Mouse (Mus musculus): ENCODE results near the gene Afg1l. TPM values are rescaled to one million over a fixed set of nuclear protein-coding genes. Genes with fewer than 3 reads are reported as not detected.

Gene Afg1l
- polyA plus RNA-seq, 1 experiment from 2014 or later, result 4.3 TPM

DNA sequence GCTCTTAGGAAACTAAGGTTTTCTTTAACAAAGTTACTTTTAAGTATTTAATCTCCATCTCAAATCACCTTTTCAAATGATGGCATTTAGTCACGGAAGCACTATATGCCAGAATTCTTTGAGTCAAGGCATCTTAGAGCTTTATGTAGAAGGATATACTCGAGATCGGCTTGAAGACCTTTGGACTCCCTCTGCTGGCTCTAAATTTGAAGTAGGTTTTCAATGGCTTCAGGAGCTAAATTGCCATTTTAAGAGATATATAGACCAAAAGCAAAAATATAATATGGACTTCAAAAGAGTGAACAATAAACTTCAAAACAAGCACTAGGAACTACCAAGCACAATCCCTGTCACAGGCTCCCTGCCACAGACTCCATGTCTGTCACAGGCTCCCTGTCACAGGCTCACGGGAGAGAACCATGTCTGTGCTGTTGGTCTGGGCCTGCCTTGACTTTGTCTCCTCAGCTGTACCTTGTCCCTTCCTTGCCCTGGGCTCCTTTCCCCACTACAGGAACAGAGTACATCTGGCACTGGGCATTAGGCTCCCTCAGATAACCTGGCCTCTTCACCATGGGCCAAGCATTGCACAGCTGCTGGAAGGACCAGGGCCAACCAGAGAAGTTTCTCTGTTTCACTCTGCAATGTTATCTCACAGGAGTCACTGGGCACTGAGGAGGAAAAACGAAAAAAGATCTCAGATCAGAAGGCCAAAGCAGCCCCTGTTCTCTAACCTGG lies 210.4 kb downstream of the Afg1l start:
- H3K4me2 ChIP-seq, result no peak overlapping the region
- peaks cover 12% of the 10 kb centered on the region for H3K27me3 ChIP-seq
- peaks cover 14% of the 10 kb centered on the region for H3K4me1 ChIP-seq
- WGBS, result 90% methylated on average over 5 of the region's 5 CpGs
- no peak for ATAC-seq (ENCODE audit: low FRiP score)
- H3K27ac ChIP-seq, result no peak overlapping the region
- 0 out of 2 replicates have a peak, but pooled peaks cover 5% of the 10 kb centered on the region for H3K36me3 ChIP-seq (replicated peaks)
- H3K9ac ChIP-seq, result no peak overlapping the region
- H3K4me3 ChIP-seq (replicated peaks), result no peak overlapping the region
- H3K9me3 ChIP-seq, result no peaks in the 10 kb centered on the region

DNA sequence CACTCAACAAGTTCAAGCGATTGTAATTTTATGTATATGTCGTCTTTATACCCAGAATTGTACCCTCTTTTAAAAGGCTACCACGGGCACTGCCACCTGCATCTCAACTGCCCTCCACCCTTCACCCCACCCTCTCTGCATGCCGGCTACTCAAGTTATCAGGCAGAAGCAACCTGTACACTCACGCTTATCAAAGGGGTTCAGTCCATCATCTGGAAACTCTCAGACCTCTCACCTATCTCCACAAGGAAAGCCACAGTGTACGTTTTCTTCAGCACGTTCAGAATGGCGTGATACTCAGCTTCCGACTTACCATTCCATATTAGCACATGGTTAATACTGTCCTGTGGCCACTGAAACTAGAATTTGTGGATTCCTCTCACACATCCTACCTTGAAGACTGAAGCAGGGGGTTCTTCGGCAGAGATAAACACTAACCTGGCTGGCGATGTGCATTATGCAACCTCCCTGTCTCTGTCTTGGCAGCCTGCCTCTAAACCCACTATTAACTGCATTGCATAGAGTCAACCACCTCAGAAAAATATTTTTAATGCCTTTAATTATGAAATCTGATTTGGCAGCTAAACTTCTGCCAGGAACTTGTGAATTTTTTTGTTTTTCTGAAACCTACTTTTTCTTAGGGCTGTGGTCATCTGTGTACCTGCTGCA lies 213.2 kb downstream of the Afg1l start:
- no peak overlapping the region for H3K27ac ChIP-seq
- H3K9ac ChIP-seq, result no peak overlapping the region
- WGBS, result 95% methylated on average over 11 of the region's 11 CpGs
- H3K4me3 ChIP-seq (replicated peaks), result no peak overlapping the region
- H3K36me3 ChIP-seq (replicated peaks), result 0 out of 2 replicates have a peak, but pooled peaks cover 5% of the 10 kb centered on the region
- H3K4me1 ChIP-seq, result peaks cover 5% of the 10 kb centered on the region; the same call in 1 of the 2 replicates
- H3K4me2 ChIP-seq, result no peak overlapping the region
- H3K9me3 ChIP-seq, result no peaks in the 10 kb centered on the region
- H3K27me3 ChIP-seq, result no peaks in the 10 kb centered on the region
- ATAC-seq (ENCODE audit: low FRiP score), result no peak

DNA sequence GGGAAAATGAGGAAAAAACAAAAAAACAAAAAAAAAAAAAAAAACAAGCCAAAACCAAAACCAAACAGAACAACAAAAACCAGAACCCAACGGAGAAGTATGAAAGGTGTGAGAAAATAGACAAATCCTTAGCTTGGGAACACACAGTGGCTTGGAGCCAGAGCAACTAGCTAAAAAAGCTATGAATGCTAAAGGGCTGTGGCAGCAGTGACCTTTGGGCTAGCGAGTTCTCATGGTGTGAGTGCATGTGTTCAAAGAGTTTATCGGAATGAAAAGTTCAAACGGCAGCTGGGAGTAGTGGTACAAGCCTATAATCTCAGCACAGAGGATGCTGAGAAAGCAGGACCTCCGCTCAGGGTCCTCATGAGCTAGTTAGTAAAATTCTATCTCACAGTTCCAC lies 214.2 kb downstream of the Afg1l start:
- H3K9ac ChIP-seq, result no peak overlapping the region
- ATAC-seq (ENCODE audit: low FRiP score), result no peak
- 0 out of 2 replicates have a peak, but pooled peaks cover 5% of the 10 kb centered on the region for H3K36me3 ChIP-seq (replicated peaks)
- no peaks in the 10 kb centered on the region for H3K27me3 ChIP-seq
- no peaks in the 10 kb centered on the region for H3K9me3 ChIP-seq
- 86% methylated on average over 5 of the region's 5 CpGs for WGBS
- H3K4me1 ChIP-seq, result no peaks in the 10 kb centered on the region
- H3K27ac ChIP-seq, result no peak overlapping the region
- H3K4me2 ChIP-seq, result no peak overlapping the region
- no peak overlapping the region for H3K4me3 ChIP-seq (replicated peaks)

DNA sequence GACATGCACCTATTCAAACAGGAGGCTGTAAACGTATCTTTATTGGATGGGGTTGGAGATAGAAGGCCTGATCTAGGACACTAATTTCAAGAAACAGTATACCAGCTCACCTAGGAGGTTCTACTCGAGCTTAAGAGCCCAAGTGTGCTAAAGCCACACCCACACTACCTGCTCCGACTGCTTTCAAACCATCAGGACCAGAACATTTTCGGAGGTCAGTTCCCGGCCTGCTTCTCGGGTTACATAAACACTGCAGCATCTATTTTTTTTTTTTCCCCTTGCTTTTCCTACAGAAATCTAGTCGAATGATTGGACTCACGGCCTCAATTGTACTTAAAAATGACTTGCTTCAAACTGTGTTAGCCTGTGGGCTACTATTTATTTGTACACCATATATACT lies 214.7 kb downstream of the Afg1l start:
- no peak for ATAC-seq (ENCODE audit: low FRiP score)
- no peaks in the 10 kb centered on the region for H3K4me1 ChIP-seq
- H3K27ac ChIP-seq, result no peak overlapping the region
- no peak overlapping the region for H3K4me3 ChIP-seq (replicated peaks)
- no peak overlapping the region for H3K4me2 ChIP-seq
- H3K9me3 ChIP-seq, result no peaks in the 10 kb centered on the region
- no peaks in the 10 kb centered on the region for H3K27me3 ChIP-seq
- no peak overlapping the region for H3K9ac ChIP-seq
- WGBS, result 86% methylated on average over 8 of the region's 8 CpGs
- H3K36me3 ChIP-seq (replicated peaks), result 0 out of 2 replicates have a peak, but pooled peaks cover 5% of the 10 kb centered on the region

Other genes with a start within 250 kb of the Afg1l start
- 3.1 TPM in 2 replicates for gene Foxo3, start 201.8 kb downstream of the Afg1l start, polyA plus RNA-seq (2016; fragmentation: Nextera tagmentation; extraction: Ambion mirVana)
- gene Snx3, start 23.5 kb upstream of the Afg1l start, polyA plus RNA-seq (2016; fragmentation: Nextera tagmentation; extraction: Ambion mirVana), result 250 and 254 TPM in 2 replicates
- gene Nr2e1, start 105.1 kb upstream of the Afg1l start, polyA plus RNA-seq (2016; fragmentation: Nextera tagmentation; extraction: Ambion mirVana), result 104 TPM in 2 replicates
- 63.1 and 65.4 TPM in 2 replicates for gene Ostm1, start 105.3 kb upstream of the Afg1l start, polyA plus RNA-seq (2016; fragmentation: Nextera tagmentation; extraction: Ambion mirVana)

Data from forebrain, embryonic 12.5 days (tissue).